Mouse (Mus musculus) gastrocnemius, postnatal 10 days (tissue): ENCODE results near the gene Tdgf1. TPM values are rescaled to one million over a fixed set of nuclear protein-coding genes. Genes with fewer than 3 reads are reported as not detected.
A peak's percentile ranks its signal among the peaks of the same experiment; 100 is the strongest.

Experiments
- DNase-seq: peaks from one replicate; pipeline ENCODE4 v3.0.0; 2021; ENCODE audit warnings: mixed read lengths
- long read RNA-seq, 2 experiments: library from polyadenylated mRNA; stranded (forward); transcript quantifications; one replicate each; pipeline ENCODE4 v2.0.0; 2021
- total RNA-seq, 2 experiments: library from RNA; stranded (reverse); gene quantifications; 2 replicates each; pipeline ENCODE4 v1.2.3; 2021

Tdgf1 gene
- not detected for total RNA-seq
- long read RNA-seq, experiment 1 = 0 reads
- long read RNA-seq, experiment 2 = 0 reads

DNA sequence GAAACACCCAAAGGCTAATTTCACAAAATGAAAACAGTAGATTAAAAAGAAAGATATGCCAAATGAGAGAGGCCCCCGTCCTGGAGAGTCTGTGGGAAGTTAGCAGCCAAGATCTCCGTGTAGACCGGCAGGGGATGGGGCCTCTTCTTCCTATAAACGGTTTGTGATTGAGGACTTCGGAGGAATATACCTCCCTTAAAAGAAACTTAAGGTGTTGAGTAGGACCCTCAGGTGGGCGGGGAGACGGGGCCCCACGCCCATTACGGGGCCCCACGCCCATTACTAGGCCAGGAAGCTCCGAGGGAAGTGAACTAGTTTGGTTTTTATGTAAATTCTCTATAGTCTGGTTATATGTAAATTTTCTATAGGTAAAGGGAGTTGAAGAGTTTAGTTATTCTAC, at the start of gene Tdgf1:
Gene Tdgf1 (minus strand): TSS at position 233 of the 400 bp plus-strand sequence.
- DNase-seq = no peak

DNA sequence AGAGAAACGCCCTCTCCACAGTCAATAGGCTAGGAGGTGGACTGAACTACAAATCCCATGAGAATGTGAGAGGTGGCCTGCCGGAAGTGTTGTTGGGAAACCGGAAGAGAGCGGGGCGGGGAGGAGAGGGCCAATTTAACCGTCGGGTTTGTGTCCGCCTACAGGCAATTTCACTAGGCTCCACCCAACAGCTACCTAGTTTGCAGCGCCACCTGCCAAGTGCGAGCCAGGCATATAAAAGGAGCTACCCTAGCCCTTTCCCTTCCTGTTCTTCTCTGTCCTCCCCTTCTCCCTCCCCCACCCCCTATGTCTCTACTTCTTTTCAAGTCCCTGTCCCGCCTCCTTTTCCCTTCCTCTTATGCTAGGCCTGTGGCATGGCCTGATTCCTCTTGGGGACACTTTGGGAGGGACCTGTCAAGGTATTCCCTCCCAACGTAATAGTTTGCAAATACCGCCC, 48.8 kb upstream of the Tdgf1 start:
- peak; percentile 50 for DNase-seq

DNA sequence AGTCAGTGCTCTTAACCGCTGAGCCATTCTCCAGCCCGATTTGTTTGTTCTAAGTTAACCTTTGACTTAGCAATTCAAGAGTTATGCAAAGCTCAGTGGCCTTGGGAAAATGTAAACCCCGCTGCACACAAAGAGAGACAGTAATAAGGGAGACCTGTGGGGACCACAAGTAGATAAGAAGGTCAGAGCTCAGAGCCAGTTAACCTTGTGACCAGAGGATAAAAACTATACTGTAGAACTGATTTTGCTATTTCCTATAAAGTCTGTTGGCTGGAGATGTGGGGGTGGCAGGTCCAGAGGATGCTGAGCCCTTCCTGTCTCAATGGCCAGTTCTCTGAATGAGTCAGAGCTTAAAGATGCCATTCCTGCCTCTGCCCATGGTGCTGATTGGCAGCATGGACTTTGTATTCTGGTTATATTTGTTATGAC, 47.3 kb upstream of the Tdgf1 start:
- no peak for DNase-seq

DNA sequence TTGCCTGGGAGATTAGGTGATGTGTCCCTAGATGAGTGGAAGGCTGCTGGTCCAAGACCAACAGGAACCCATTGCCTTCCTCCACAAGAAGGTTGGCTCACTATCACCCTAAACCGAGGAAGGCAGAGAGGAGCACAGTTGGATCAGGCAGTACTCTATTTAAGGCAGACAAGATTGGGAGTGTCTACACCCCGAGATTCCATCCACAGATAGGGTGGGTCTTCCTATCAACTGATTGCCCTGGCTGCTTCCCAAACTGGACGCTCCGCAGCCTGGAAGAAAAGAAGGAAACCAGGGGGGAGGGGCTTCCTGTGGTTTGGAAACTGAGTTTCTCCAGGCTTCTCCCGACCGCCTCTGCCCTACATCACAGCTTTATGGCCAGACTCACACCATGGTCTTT, 44.2 kb upstream of the Tdgf1 start, which contains the start of gene Rtp3:
Gene Rtp3 (minus strand): TSS at position 380 of the 400 bp plus-strand sequence.
- DNase-seq = no peak

DNA sequence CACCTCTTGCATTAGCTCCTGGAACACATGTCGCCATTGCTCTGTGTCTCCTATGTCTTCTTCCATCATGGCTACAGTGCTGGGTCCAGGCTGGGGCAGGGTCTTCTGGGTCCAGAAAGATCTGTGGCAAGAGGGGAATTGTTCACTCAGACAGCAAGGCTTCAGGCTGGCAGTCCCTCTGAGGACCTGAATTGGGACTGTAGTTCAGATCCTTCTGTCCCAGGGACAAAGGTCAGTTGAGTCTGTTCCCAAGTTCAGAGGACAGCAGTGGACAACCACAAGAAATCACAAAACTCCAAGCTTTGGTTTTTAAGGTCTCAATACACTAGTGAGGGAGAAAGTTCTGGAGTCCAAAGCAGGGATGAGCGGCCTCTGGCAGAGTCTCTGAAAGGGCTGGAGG, 43.6 kb upstream of the Tdgf1 start:
- DNase-seq = no peak

DNA sequence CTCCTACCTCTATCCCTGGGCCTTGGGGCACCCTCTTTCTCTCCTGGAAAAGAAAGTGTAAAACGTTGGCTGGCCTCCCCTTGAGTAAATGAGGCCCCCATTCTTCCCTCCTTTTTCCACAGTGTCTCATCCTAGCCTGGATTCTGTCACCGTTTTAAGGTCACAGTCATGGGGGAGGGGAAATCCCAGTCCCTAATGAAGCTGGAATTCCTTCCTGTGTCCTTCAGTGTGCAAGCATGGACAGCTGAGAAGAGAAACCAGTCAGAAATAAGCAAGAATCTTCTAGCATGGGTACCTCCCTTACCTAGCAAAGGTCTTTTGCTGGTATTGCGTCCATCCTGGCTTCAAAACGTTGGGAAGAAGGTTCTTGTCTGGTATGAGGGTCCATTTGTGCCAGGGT, 43.2 kb upstream of the Tdgf1 start:
- no peak for DNase-seq

DNA sequence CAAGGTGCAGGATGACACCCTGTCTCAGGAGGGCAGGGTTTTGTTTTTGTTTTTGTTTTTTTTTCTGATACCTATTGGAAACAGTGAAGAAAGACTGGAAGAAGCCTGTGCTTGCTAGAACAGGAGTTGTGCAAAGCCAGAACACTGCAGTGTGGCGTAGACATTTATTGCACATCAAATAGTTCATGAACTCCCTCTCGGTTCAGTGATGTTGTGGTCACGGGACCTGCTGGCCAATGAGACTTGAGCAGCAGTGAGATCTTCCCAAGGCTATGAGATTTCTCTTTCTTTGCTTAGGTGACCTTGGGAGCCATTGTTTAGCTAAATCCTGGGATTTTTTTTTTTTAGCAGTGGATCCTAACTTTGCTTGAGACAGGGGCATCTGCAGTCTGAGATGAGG, 42.1 kb upstream of the Tdgf1 start:
- no peak for DNase-seq

DNA sequence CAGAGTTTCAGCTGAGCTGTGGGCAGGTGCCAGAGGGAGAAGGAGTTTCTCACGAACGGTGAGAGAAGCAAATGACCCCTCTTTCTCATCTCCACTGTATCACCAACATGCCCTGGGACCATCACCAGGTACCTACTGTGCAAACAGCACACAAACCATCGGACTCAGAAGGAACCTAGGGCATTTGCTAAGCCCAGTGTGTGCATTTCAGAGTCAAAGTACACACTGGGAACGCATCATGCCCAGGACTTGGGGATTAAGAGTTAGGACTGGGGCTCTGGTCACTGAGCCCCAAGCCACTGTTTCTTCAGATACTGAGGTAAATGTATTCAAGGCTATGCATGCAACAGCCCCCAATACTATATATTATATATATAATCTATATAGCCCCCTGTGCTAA, 41.4 kb upstream of the Tdgf1 start:
- DNase-seq = no peak

DNA sequence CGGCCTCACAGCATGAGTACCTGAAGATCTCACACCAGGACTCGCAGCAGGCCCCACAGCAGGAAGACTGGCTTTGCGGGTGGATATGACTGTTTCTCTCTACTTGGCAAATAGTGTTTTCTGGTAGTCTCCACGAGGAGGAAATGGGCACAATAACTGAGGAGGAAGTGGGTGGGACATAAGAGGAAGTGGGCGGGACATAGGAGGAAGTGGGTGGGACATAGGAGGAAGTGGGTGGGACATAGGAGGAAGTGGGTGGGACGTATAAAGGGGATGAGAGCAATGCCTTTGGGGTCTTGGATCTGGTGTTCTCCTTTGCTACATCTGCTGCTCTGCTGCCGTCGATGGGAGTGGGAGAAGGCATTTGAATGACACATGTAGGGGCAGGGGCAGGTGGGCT, 40.0 kb upstream of the Tdgf1 start:
- DNase-seq = no peak

DNA sequence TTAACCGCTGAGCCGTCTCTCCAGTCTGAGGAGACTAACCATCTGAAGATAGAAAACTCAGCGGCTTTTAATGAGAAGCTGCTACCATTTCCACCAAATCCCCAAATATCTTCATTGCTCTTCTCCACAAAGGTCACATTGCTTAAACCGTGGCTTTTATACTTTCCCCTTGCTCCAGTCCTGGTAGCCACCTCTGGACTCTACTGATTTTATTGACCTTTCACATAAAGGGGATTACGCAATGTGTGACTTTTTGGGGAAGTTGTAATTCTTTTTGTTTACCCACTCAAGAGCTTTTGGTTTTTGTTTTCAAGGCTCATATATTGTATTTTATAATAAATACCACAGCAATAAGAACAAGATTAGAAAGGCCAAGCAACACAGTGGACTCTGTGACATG, 39.6 kb upstream of the Tdgf1 start:
- DNase-seq = no peak

DNA sequence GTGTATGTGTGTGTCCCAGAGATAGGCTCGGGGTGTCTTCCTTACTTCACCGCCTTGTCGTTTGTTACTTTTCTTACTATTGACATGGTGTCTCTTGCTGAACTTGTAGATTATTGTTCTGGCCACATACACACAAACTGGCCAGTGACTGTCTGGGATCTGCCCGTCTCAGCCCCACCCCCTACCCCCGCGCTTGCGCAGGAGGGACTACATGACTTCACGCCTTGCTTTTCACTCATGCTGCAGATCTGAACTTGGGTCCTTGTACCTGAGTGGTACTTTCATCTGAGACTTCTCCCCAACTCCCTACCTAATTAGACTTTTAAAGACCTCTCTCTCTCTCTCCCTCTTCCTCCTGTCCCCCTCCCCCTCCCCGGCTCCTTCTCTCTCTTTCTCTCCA, 38.1 kb upstream of the Tdgf1 start:
- no peak for DNase-seq

DNA sequence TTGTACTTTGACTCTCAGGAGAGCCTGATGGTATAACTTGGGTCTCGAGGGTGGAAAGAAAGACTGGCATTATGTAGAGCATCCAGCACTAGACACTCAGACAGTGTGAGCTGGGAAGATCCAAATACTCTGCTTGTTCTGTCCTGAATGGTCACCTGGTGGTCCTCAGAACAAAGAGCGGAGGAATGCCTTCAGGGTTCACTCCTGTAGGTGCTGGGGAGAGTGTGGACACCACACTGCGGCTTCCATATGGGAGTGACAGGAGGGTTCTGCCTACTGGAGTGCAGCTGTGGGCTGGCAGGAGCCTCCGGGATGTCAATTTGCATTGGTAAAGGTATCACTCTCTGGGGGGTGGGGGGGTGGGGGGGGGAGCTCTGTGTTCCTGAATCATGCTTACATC, 36.4 kb upstream of the Tdgf1 start:
- DNase-seq = no peak

DNA sequence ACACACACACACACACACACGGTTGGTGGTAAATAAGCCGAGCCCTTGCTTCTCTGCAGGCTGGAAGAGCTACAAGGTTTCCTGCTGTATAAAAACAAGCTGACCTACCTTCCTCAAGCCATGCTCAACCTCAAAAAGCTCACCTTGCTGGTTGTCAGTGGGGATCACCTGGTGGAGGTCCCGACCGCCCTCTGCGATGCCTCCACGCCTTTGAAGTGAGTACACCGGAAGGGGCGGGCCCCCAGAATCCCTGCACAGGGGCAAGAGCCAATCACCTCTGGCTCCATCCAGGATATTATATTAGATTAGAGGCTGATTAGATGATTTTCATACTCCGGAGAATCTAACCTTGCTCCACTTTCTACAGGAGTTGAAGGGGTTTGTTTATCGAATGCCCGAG, 33.5 kb upstream of the Tdgf1 start:
- DNase-seq = no peak

DNA sequence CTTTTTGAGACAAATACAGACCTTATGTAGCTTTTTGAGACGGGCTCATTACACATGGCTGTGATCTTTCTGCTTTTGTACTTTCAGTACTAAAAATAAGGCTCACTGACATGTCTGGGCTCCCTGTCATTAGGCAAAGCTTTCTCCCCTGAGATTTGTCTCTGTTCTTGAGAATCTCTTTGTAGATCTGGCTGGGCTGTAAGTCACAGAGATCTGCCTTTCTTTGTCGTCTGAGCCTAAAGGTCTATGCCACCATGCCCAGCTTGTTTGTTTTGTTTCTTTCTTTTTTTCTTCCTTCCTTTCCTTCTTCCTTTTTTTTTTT, 19.9 kb upstream of the Tdgf1 start:
- no peak for DNase-seq

DNA sequence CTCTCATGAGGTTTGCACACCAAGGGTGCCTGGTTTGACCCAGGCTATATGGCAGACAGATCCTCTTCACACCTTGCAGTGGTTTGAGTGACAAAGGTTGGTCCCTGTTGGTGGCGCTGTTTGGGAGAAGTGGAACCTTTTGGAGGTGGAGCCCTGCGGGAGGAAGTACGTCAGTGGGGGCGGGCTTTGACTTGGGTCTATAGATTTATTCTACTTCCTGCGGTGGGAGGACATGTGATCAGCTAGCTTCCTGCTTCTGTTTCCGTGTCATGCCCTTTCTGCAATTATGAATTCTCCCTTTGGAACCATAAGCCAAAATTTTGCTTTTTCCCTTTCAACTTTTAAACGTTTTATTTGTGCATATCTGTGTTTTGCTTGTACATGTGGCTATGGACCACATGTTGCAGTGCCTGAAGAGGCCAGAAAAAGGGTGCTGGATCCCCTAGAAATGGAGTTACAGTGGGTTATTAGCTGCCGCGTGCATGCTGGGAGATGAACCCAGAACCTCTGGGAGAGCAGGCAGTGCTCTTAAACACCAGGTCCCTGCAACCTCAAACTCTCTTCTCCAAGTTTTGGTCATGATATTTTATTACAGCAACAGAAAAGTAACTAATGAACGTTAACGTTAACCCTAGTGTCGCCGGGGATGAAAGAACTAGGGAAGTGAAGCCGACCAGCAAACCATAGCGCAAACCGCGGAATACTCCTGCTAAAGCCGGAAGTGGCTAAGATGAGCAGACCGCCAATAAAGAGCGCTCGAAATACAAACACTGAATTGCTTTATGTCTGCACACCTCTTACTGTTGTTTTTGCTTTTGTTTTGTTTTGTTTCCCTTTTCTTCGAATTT, 19.3 kb upstream of the Tdgf1 start:
- DNase-seq = no peak

DNA sequence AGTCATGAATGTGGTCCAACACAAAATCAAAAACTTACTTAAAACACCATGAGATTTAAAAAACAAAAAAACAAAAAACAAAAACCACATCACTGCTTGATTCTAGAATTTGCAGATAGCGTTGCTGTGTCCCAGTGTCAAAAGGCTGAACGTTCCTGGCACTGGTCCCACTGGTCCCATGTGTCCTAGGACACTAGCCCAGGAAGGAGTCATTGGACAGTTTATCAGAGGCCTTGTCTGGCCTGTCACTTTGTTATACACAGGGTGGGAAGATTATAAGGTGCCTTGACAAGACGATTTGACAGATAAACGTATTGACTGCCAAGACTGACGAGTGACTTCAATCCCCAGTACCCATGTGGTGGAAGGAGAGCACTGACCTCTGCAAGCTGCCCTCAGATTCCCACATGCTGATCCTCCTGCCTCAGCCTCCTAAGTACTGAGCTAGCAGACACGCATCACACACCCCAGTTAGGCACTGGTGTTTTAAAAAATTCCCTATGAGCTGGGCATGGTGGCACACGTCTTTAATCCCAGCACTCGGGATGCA, 17.7 kb upstream of the Tdgf1 start:
- no peak for DNase-seq

DNA sequence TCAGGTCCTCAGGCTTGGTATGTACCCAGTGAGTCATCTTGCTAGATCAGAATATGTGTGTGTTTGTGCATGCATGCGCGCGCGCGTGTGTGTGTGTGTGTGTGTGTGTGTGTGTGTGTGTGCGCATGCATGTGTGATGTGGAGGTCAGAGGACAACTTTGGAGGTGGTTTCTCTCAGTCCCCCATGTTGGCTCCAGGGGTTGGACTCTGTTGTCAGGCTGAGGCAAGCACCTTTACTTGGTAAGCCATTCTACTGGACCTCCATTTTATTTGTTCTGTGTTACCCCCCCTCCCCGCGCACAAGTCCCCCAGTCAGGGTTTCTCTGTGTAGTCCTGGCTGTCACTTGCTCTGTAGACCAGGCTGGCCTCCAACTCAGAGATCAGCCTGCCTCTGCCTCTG, 15.4 kb upstream of the Tdgf1 start:
- DNase-seq = no peak

DNA sequence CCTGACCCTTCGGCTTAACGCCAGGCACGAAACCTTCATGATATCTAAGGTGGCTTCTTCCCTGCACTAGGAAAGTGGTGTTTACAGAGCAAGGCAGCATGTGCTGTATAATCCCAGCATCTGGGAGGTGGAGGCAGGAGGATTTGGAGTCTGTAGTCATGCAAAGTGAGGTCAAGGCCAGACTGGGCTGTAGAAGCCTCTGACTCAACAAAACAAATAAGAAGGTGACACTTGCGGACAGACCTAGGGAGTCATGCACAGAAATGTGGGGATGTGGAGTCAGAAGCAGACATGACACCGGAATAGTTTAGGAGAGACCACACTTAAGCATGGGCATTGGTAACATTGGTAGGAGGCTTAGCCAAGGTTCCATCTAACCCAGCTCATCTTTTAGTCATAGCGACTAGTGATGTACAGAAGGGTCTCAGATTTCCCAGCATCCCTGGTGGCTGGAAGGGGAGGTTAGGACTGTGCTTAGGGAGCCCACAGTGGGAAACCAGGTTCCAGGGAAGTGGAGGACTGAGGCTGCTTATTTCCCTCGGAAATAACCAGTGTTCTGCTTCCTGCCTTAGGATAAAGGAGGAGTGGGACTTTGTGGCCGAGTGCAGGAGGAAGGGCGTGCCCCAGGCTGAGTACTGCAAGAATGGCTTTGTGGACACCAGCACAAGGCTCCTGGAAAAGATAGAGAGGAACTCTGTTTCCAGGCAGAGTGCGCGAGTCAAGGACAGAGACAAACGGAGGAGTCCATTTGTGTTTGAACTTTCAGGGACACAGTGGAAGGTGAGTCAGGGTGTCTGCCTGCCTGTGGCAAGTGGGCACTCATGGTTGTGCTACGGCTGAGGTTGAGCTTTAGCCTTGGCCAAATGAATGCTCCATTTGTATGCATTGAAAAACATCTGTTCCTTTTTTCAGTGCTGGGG, 14.5 kb upstream of the Tdgf1 start:
- no peak for DNase-seq

DNA sequence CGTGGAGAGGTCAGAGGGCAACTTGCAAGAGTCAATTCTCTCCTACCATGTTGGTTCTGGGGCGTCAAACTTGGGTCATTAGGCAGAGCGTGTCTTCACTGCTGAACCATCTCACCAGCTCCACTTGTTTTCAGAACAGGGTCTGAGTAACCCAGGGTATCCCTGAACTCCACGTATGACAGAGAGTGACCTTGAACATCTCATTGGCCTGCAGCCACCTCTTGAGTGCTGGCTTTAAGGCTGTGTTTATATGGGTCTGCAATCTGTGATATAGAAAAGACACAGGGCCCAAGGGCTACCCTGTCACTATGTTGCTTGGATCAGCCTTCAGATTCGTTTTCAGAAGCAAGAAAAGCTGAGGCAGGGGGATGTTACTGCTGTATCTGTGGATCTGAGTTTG, 13.7 kb upstream of the Tdgf1 start:
- no peak for DNase-seq

DNA sequence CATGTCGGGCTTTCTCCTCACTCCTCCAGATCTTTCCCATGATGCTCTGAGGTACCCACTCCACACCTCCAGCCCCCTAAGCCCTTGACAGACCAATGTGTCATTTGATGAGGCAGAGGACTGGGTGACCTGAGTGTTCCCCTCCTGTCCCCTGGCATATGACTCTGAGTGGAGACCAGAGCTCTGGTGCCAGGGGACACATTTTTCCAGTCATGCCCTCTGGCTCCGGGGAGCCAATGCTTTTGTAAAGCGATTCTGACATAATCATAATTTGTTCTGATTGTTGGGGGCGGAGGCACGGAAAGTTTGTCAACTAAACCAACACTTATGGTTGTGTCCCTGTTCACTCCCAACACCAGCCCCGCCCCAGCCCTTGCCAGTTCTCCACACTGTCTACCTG, 10.0 kb upstream of the Tdgf1 start:
- no peak for DNase-seq

DNA sequence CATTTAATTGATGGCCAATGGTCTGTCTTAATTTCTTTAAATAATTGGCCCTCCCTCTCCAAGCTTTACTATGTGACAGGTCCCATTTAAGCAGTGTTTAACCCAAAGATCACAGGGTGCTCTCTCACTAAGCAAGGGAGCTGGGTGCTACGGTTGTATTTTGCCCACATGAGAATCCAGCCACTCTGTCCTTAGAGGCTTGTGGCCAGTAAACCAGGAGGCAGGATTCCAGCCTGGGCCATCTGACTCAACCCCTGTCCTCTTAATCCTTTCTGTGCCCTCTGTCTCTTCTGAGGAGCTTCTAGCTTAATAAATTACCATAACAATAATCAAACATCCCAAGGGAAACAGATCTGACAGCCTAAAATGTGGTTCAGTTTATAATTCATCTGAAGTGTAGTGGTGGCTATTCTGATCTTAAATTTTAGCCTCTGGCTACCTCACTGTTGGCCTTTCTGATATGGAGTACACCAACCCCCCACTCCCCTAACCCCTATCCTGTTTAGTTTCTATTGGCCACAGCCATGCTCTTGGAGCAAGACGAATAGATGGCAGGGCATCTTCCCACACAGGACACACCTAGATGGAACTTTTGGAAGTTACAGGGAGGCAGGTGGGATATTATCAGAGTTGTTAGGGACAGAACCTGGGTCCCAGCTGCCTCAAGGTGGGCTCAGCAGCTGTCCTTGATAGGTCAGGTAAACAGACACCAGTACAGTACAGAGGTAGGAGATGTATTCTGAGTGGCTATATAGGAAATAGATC, 8.9 kb upstream of the Tdgf1 start:
- no peak for DNase-seq
